Mouse (Mus musculus) testis, adult 2 months (tissue): ENCODE results near the gene Syn3.

Source experiments
- CTCF ChIP-seq: fragments of 200-500 bp; IDR thresholded peaks from 2 replicates; pipeline ENCODE4 v1.5.1; 2012; ENCODE audit warnings: low read depth, mild to moderate bottlenecking, inconsistent platforms, low read length, moderate library complexity; ENCODE audit not compliant: control insufficient read depth, insufficient read depth, insufficient replicate concordance
- POLR2A ChIP-seq: fragments of 200-500 bp; IDR thresholded peaks from 2 replicates; pipeline ENCODE4 v1.6.1; 2012; ENCODE audit warnings: low read depth, mild to moderate bottlenecking, inconsistent platforms, low read length, moderate library complexity; ENCODE audit not compliant: control insufficient read depth

DNA sequence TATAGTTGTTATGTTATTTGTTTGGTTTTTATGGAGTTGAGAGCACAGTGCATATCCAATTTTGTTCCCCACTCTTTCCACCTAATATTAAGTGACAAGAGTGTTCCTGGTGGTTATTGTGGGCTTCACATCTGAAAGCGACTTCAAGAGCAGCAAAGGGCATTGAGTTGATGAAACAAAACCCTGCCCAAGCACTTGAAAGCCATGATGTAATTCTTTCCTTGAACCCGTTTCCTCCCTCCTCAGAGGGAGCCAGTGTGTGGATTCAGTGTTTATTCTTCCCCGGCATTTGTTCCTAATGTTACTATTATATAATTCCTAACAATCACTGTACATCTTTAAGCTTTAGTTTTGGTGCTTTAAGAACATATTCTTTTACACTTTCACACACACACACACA is 361.6 kb downstream of the Syn3 start:
- no peak for TF ChIP-seq POLR2A
- no peak for TF ChIP-seq CTCF
